ENCODE assay signal across 18 mouse cellular contexts in genomic region chr11:120615167-120615566, GRCm38 (mm10). TPM values are rescaled to one million over a fixed set of nuclear protein-coding genes. Genes with fewer than 3 reads are reported as not detected.
DNase-seq lines count a peak whose midpoint lies in the region; ATAC-seq and TF ChIP-seq lines count a peak whose summit lies in the region.
"Had no signal": no experiment of that assay in that cellular context is flagged by ENCODE, and none has a peak within 500 bp of the region (broad histone marks: within the 10 kb centered on the region; RNA-seq: fewer than 3 reads in every experiment).

No protein-coding gene starts in this region.

- H3K27me3 ChIP-seq in hindbrain, embryonic 12.5 days, result no peaks in the 10 kb centered on the region
- H3K27me3 ChIP-seq in hindbrain, postnatal 0 days (ENCODE audit: insufficient read depth, low read length), result no peaks in the 10 kb centered on the region
- H3K27me3 ChIP-seq in midbrain, embryonic 10.5 days (ENCODE audit: low read depth, poor library complexity, severe bottlenecking), result no peaks in the 10 kb centered on the region
- H3K27me3 ChIP-seq in midbrain, embryonic 13.5 days, result no peaks in the 10 kb centered on the region
- no peaks in the 10 kb centered on the region for H3K27me3 ChIP-seq in intestine, embryonic 16.5 days (replicated peaks; ENCODE audit: control insufficient read depth, insufficient read depth, low read length)
- no peaks in the 10 kb centered on the region for H3K27me3 ChIP-seq in stomach, postnatal 0 days (ENCODE audit: control insufficient read depth, insufficient read depth, low read length)
- H3K27me3 ChIP-seq: hindbrain, embryonic 15.5 days; midbrain, embryonic 12.5 days had no signal

- ATAC-seq in hindbrain, embryonic 12.5 days (ENCODE audit: low FRiP score), result no peak
- ATAC-seq in hindbrain, postnatal 0 days, result no peak
- no peak for ATAC-seq in midbrain, embryonic 13.5 days
- no peak for ATAC-seq in intestine, embryonic 16.5 days
- no peak for ATAC-seq in stomach, postnatal 0 days (ENCODE audit: low FRiP score, low TSS enrichment)

- no peak for TF ChIP-seq EP300 in stomach, postnatal 0 days (optimal IDR thresholded peaks at IDR 0.05)

- DNase-seq in hindbrain, postnatal 0 days (ENCODE audit: low spot score), result no peak
- DNase-seq in midbrain, embryonic 10.5 days (ENCODE audit: low spot score), result no peak
- DNase-seq in stomach, postnatal 0 days (ENCODE audit: low spot score), result no peak
- no peak for DNase-seq in ovary, postnatal 14 days (ENCODE audit: low spot score)
- DNase-seq: adrenal gland, postnatal 10 days; B cell, adult 2 months; embryo, embryonic 11 days; gastrocnemius, postnatal 14 days; layer of hippocampus, postnatal 36 days; lung, adult 18-20 months; spleen, adult 18-20 months; thymus, postnatal 25 days had no signal

- H3K4me3 ChIP-seq in hindbrain, embryonic 12.5 days, result no peak overlapping the region
- no peak overlapping the region for H3K4me3 ChIP-seq in hindbrain, postnatal 0 days (ENCODE audit: low read length)
- H3K4me3 ChIP-seq in midbrain, embryonic 10.5 days, result 0 out of 2 replicates have a peak overlapping the region, but pooled peaks have one; percentile 20
- no peak overlapping the region for H3K4me3 ChIP-seq in midbrain, embryonic 13.5 days (replicated peaks)
- H3K4me3 ChIP-seq in intestine, embryonic 16.5 days (ENCODE audit: low read length), result no peak overlapping the region
- no peak overlapping the region for H3K4me3 ChIP-seq in stomach, postnatal 0 days (ENCODE audit: low read depth, low read length)
- H3K4me3 ChIP-seq: hindbrain, embryonic 15.5 days; midbrain, embryonic 12.5 days had no signal

- peaks cover 24% of the 10 kb centered on the region for H3K4me1 ChIP-seq in hindbrain, embryonic 12.5 days
- peaks cover 8% of the 10 kb centered on the region; the same call in 1 of the 2 replicates for H3K4me1 ChIP-seq in hindbrain, postnatal 0 days (ENCODE audit: insufficient read depth, low read length)
- peaks cover 34% of the 10 kb centered on the region for H3K4me1 ChIP-seq in midbrain, embryonic 10.5 days
- peaks cover 26% of the 10 kb centered on the region for H3K4me1 ChIP-seq in midbrain, embryonic 13.5 days (replicated peaks)
- peaks cover 19% of the 10 kb centered on the region for H3K4me1 ChIP-seq in intestine, embryonic 16.5 days (ENCODE audit: control insufficient read depth, insufficient read depth, low read length)
- peaks cover 3% of the 10 kb centered on the region for H3K4me1 ChIP-seq in stomach, postnatal 0 days (replicated peaks; ENCODE audit: control insufficient read depth, insufficient read depth)

- H3K9me3 ChIP-seq in hindbrain, embryonic 12.5 days (replicated peaks), result no peaks in the 10 kb centered on the region
- no peaks in the 10 kb centered on the region for H3K9me3 ChIP-seq in hindbrain, postnatal 0 days (ENCODE audit: low read length)
- no peaks in the 10 kb centered on the region for H3K9me3 ChIP-seq in midbrain, embryonic 10.5 days (replicated peaks)
- H3K9me3 ChIP-seq in midbrain, embryonic 13.5 days, result no peaks in the 10 kb centered on the region
- H3K9me3 ChIP-seq in intestine, embryonic 16.5 days (ENCODE audit: control insufficient read depth, low read length), result no peaks in the 10 kb centered on the region
- no peaks in the 10 kb centered on the region for H3K9me3 ChIP-seq in stomach, postnatal 0 days (ENCODE audit: control insufficient read depth, low read length)
- H3K9me3 ChIP-seq: hindbrain, embryonic 15.5 days; midbrain, embryonic 12.5 days had no signal

- H3K36me3 ChIP-seq in hindbrain, embryonic 12.5 days, result peaks cover 63% of the 10 kb centered on the region
- H3K36me3 ChIP-seq in hindbrain, postnatal 0 days (ENCODE audit: insufficient read depth, low read length), result peaks cover 32% of the 10 kb centered on the region
- peaks cover 81% of the 10 kb centered on the region for H3K36me3 ChIP-seq in midbrain, embryonic 10.5 days
- peaks cover 72% of the 10 kb centered on the region for H3K36me3 ChIP-seq in midbrain, embryonic 13.5 days
- H3K36me3 ChIP-seq in intestine, embryonic 16.5 days (ENCODE audit: control insufficient read depth, insufficient read depth, low read length), result peaks cover 35% of the 10 kb centered on the region
- peaks cover 12% of the 10 kb centered on the region for H3K36me3 ChIP-seq in stomach, postnatal 0 days (ENCODE audit: control insufficient read depth, insufficient read depth, low read length)

- H3K4me2 ChIP-seq in hindbrain, embryonic 12.5 days (replicated peaks), result no peak overlapping the region
- H3K4me2 ChIP-seq in hindbrain, postnatal 0 days (ENCODE audit: low read depth, low read length), result no peak overlapping the region; the same call in 1 of the 2 replicates
- H3K4me2 ChIP-seq in midbrain, embryonic 13.5 days (replicated peaks), result no peak overlapping the region
- H3K4me2 ChIP-seq in intestine, embryonic 16.5 days (ENCODE audit: low read depth, low read length), result peak overlapping the region; percentile 68; the same call in 1 of the 2 replicates
- H3K4me2 ChIP-seq in stomach, postnatal 0 days (replicated peaks; ENCODE audit: low read depth), result no peak overlapping the region
- H3K4me2 ChIP-seq: midbrain, embryonic 12.5 days had no signal

- peak overlapping the region; percentile 32; the same call in 1 of the 2 replicates for H3K9ac ChIP-seq in hindbrain, embryonic 12.5 days
- no peak overlapping the region for H3K9ac ChIP-seq in hindbrain, postnatal 0 days (replicated peaks; ENCODE audit: low read length)
- no peak overlapping the region for H3K9ac ChIP-seq in midbrain, embryonic 13.5 days (replicated peaks)
- H3K9ac ChIP-seq in intestine, embryonic 16.5 days (ENCODE audit: low read depth, low read length), result 0 out of 2 replicates have a peak overlapping the region, but pooled peaks have one; percentile 90
- H3K9ac ChIP-seq in stomach, postnatal 0 days (ENCODE audit: low read length), result peak overlapping the region; percentile 27; the same call in 1 of the 2 replicates
- H3K9ac ChIP-seq: hindbrain, embryonic 15.5 days; midbrain, embryonic 12.5 days had no signal

- no peak overlapping the region for H3K27ac ChIP-seq in hindbrain, embryonic 12.5 days
- no peak overlapping the region for H3K27ac ChIP-seq in hindbrain, postnatal 0 days
- no peak overlapping the region for H3K27ac ChIP-seq in midbrain, embryonic 10.5 days (replicated peaks)
- no peak overlapping the region for H3K27ac ChIP-seq in midbrain, embryonic 13.5 days
- no peak overlapping the region for H3K27ac ChIP-seq in intestine, embryonic 16.5 days (ENCODE audit: low read length)
- H3K27ac ChIP-seq in stomach, postnatal 0 days (replicated peaks), result no peak overlapping the region
- H3K27ac ChIP-seq: hindbrain, embryonic 15.5 days; midbrain, embryonic 12.5 days had no signal

- WGBS in hindbrain, embryonic 12.5 days, result 96% methylated on average over 6 of the region's 6 CpGs
- WGBS in hindbrain, postnatal 0 days, result 88% methylated on average over 6 of the region's 6 CpGs
- 95% methylated on average over 6 of the region's 6 CpGs for WGBS in midbrain, embryonic 10.5 days
- 91% methylated on average over 6 of the region's 6 CpGs for WGBS in midbrain, embryonic 13.5 days
- 91% methylated on average over 6 of the region's 6 CpGs for WGBS in intestine, embryonic 16.5 days
- 92% methylated on average over 6 of the region's 6 CpGs for WGBS in stomach, postnatal 0 days

- no peak for TF ChIP-seq CTCF in hindbrain, postnatal 0 days (IDR thresholded peaks at IDR 0.05; ENCODE audit: low read depth)
- no peak for TF ChIP-seq CTCF in stomach, postnatal 0 days (IDR thresholded peaks at IDR 0.05; ENCODE audit: low read depth)

RNA-seq across cellular contexts. Expression of gene Pcyt2, which starts 2.6 kb away (rescaled TPM):
- 145 and 148 TPM in 2 replicates for polyA plus RNA-seq in hindbrain, embryonic 12.5 days (2016; fragmentation: Nextera tagmentation; extraction: Ambion mirVana)
- 120 and 142 TPM in 2 replicates for total RNA-seq in hindbrain, postnatal 0 days (2014; rRNA removed)
- polyA plus RNA-seq in hindbrain, postnatal 0 days (2015; fragmentation: Nextera tagmentation; extraction: Ambion mirVana), result 125 and 143 TPM in 2 replicates
- 140 and 151 TPM in 2 replicates for polyA plus RNA-seq in midbrain, embryonic 10.5 days (2016; fragmentation: Nextera tagmentation; extraction: Ambion mirVana)
- 167 TPM in 2 replicates for polyA plus RNA-seq in midbrain, embryonic 13.5 days (2015; fragmentation: Nextera tagmentation; extraction: Ambion mirVana)
- polyA plus RNA-seq in intestine, embryonic 16.5 days (2015; fragmentation: Nextera tagmentation; extraction: Ambion mirVana), result 393 and 441 TPM in 2 replicates
- 73.7 and 79.0 TPM in 2 replicates for polyA plus RNA-seq in stomach, postnatal 0 days (2015; fragmentation: Nextera tagmentation; extraction: Ambion mirVana)

RNA-seq across cellular contexts. Expression of gene Npb, which starts 6.9 kb away (rescaled TPM):
- 1.0 and 1.3 TPM in 2 replicates for polyA plus RNA-seq in hindbrain, embryonic 12.5 days (2016; fragmentation: Nextera tagmentation; extraction: Ambion mirVana)
- 0.78 TPM in 1 of 2 replicates, not detected in the other for total RNA-seq in hindbrain, postnatal 0 days (2014; rRNA removed)
- polyA plus RNA-seq in hindbrain, postnatal 0 days (2015; fragmentation: Nextera tagmentation; extraction: Ambion mirVana), result 1.8 and 3.0 TPM in 2 replicates
- 0.65 and 0.66 TPM in 2 replicates for polyA plus RNA-seq in midbrain, embryonic 10.5 days (2016; fragmentation: Nextera tagmentation; extraction: Ambion mirVana)
- 0.54 and 0.95 TPM in 2 replicates for polyA plus RNA-seq in midbrain, embryonic 13.5 days (2015; fragmentation: Nextera tagmentation; extraction: Ambion mirVana)
- 2.7 and 3.8 TPM in 2 replicates for polyA plus RNA-seq in intestine, embryonic 16.5 days (2015; fragmentation: Nextera tagmentation; extraction: Ambion mirVana)
- 20.4 and 20.9 TPM in 2 replicates for polyA plus RNA-seq in stomach, postnatal 0 days (2015; fragmentation: Nextera tagmentation; extraction: Ambion mirVana)
- total RNA-seq: gastrocnemius, postnatal 14 days had no signal
- polyA plus RNA-seq: forebrain, embryonic 11.5 days had no signal

RNA-seq across cellular contexts. Expression of gene Sirt7, which starts 9.9 kb away (rescaled TPM):
- 43.9 and 50.0 TPM in 2 replicates for polyA plus RNA-seq in hindbrain, embryonic 12.5 days (2016; fragmentation: Nextera tagmentation; extraction: Ambion mirVana)
- total RNA-seq in hindbrain, postnatal 0 days (2014; rRNA removed), result 30.8 and 32.8 TPM in 2 replicates
- 32.3 and 38.3 TPM in 2 replicates for polyA plus RNA-seq in hindbrain, postnatal 0 days (2015; fragmentation: Nextera tagmentation; extraction: Ambion mirVana)
- polyA plus RNA-seq in midbrain, embryonic 10.5 days (2016; fragmentation: Nextera tagmentation; extraction: Ambion mirVana), result 34.2 and 37.4 TPM in 2 replicates
- 42.7 and 51.3 TPM in 2 replicates for polyA plus RNA-seq in midbrain, embryonic 13.5 days (2015; fragmentation: Nextera tagmentation; extraction: Ambion mirVana)
- 47.7 and 52.9 TPM in 2 replicates for polyA plus RNA-seq in intestine, embryonic 16.5 days (2015; fragmentation: Nextera tagmentation; extraction: Ambion mirVana)
- polyA plus RNA-seq in stomach, postnatal 0 days (2015; fragmentation: Nextera tagmentation; extraction: Ambion mirVana), result 36.1 and 42.2 TPM in 2 replicates

RNA-seq across cellular contexts. Expression of gene Anapc11, which starts 16.9 kb away (rescaled TPM):
- 153 and 170 TPM in 2 replicates for polyA plus RNA-seq in hindbrain, embryonic 12.5 days (2016; fragmentation: Nextera tagmentation; extraction: Ambion mirVana)
- total RNA-seq in hindbrain, postnatal 0 days (2014; rRNA removed), result 38.0 and 39.6 TPM in 2 replicates
- 198 and 200 TPM in 2 replicates for polyA plus RNA-seq in hindbrain, postnatal 0 days (2015; fragmentation: Nextera tagmentation; extraction: Ambion mirVana)
- 216 and 231 TPM in 2 replicates for polyA plus RNA-seq in midbrain, embryonic 10.5 days (2016; fragmentation: Nextera tagmentation; extraction: Ambion mirVana)
- polyA plus RNA-seq in midbrain, embryonic 13.5 days (2015; fragmentation: Nextera tagmentation; extraction: Ambion mirVana), result 180 and 183 TPM in 2 replicates
- 164 and 171 TPM in 2 replicates for polyA plus RNA-seq in intestine, embryonic 16.5 days (2015; fragmentation: Nextera tagmentation; extraction: Ambion mirVana)
- polyA plus RNA-seq in stomach, postnatal 0 days (2015; fragmentation: Nextera tagmentation; extraction: Ambion mirVana), result 121 and 126 TPM in 2 replicates

RNA-seq across cellular contexts. Expression of gene Alyref, which starts 17.0 kb away (rescaled TPM):
- polyA plus RNA-seq in hindbrain, embryonic 12.5 days (2016; fragmentation: Nextera tagmentation; extraction: Ambion mirVana), result 539 and 588 TPM in 2 replicates
- 95.2 and 114 TPM in 2 replicates for total RNA-seq in hindbrain, postnatal 0 days (2014; rRNA removed)
- 185 and 189 TPM in 2 replicates for polyA plus RNA-seq in hindbrain, postnatal 0 days (2015; fragmentation: Nextera tagmentation; extraction: Ambion mirVana)
- 605 and 647 TPM in 2 replicates for polyA plus RNA-seq in midbrain, embryonic 10.5 days (2016; fragmentation: Nextera tagmentation; extraction: Ambion mirVana)
- 303 and 358 TPM in 2 replicates for polyA plus RNA-seq in midbrain, embryonic 13.5 days (2015; fragmentation: Nextera tagmentation; extraction: Ambion mirVana)
- polyA plus RNA-seq in intestine, embryonic 16.5 days (2015; fragmentation: Nextera tagmentation; extraction: Ambion mirVana), result 19.6 and 86.6 TPM in 2 replicates
- polyA plus RNA-seq in stomach, postnatal 0 days (2015; fragmentation: Nextera tagmentation; extraction: Ambion mirVana), result 213 TPM in 2 replicates

Comparison
In these comparisons a context has a peak if more than half of its experiments do, and no peak if none do; other contexts are left out.
1. H3K9ac ChIP-seq: peak in hindbrain, embryonic 12.5 days (single experiment), intestine, embryonic 16.5 days (single experiment) and stomach, postnatal 0 days (single experiment); none in hindbrain, postnatal 0 days (single experiment) and midbrain, embryonic 13.5 days (single experiment).